Mouse (Mus musculus): Measurements from ENCODE around the gene Dip2c.

Gene Dip2c

GRCm38 (mm10) chr13:9424434-9424833 lies 148.1 kb downstream of the Dip2c start:
- no peak for DNase-seq (ENCODE audit: low spot score)

- peak; percentile 36 for DNase-seq (ENCODE audit: low spot score)
These were observed 149.9 kb downstream of the Dip2c start for GRCm38 (mm10) chr13:9426267-9426666.

- no peak for DNase-seq (ENCODE audit: low spot score)
These were observed 150.5 kb downstream of the Dip2c start for GRCm38 (mm10) chr13:9426779-9427178.

GRCm38 (mm10) chr13:9429884-9430283 lies 153.6 kb downstream of the Dip2c start:
- no peak for DNase-seq (ENCODE audit: low spot score)

- no peak for DNase-seq (ENCODE audit: low spot score)
These were observed 154.4 kb downstream of the Dip2c start for GRCm38 (mm10) chr13:9430724-9431123.

GRCm38 (mm10) chr13:9431441-9431840 lies 155.1 kb downstream of the Dip2c start:
- DNase-seq (ENCODE audit: low spot score): no peak

- DNase-seq (ENCODE audit: low spot score): no peak
These were observed 166.7 kb downstream of the Dip2c start for GRCm38 (mm10) chr13:9443066-9443465.

- no peak for DNase-seq (ENCODE audit: low spot score)
These were observed 169.4 kb downstream of the Dip2c start for GRCm38 (mm10) chr13:9445533-9446294.

GRCm38 (mm10) chr13:9446448-9447115 lies 170.3 kb downstream of the Dip2c start:
- DNase-seq (ENCODE audit: low spot score): peak; percentile 23

- no peak for DNase-seq (ENCODE audit: low spot score)
These were observed 173.9 kb downstream of the Dip2c start for GRCm38 (mm10) chr13:9450276-9450675.

GRCm38 (mm10) chr13:9451952-9452351 lies 175.6 kb downstream of the Dip2c start:
- DNase-seq (ENCODE audit: low spot score): no peak

GRCm38 (mm10) chr13:9454426-9455177 lies 178.3 kb downstream of the Dip2c start:
- DNase-seq (ENCODE audit: low spot score): no peak

- DNase-seq (ENCODE audit: low spot score): no peak
These were observed 179.7 kb downstream of the Dip2c start for GRCm38 (mm10) chr13:9455979-9456378.

- no peak for DNase-seq (ENCODE audit: low spot score)
These were observed 181.3 kb downstream of the Dip2c start for GRCm38 (mm10) chr13:9457420-9458308.

- DNase-seq (ENCODE audit: low spot score): no peak
These were observed 188.1 kb downstream of the Dip2c start for GRCm38 (mm10) chr13:9464457-9464856.

GRCm38 (mm10) chr13:9467216-9467615 lies 190.9 kb downstream of the Dip2c start:
- peak; percentile 69 for DNase-seq (ENCODE audit: low spot score)

- no peak for DNase-seq (ENCODE audit: low spot score)
These were observed 197.1 kb downstream of the Dip2c start for GRCm38 (mm10) chr13:9473383-9473782.

- no peak for DNase-seq (ENCODE audit: low spot score)
These were observed 205.4 kb downstream of the Dip2c start for GRCm38 (mm10) chr13:9481722-9482121.

GRCm38 (mm10) chr13:9489696-9490095 lies 213.4 kb downstream of the Dip2c start:
- DNase-seq (ENCODE audit: low spot score): no peak

GRCm38 (mm10) chr13:9494726-9495125 lies 218.4 kb downstream of the Dip2c start:
- DNase-seq (ENCODE audit: low spot score): no peak

GRCm38 (mm10) chr13:9504118-9504856 lies 228.0 kb downstream of the Dip2c start:
- DNase-seq (ENCODE audit: low spot score): no peak
